Mouse (Mus musculus) forebrain, postnatal 0 days (tissue): ENCODE data around the gene Tsacc. TPM values are rescaled to one million over a fixed set of nuclear protein-coding genes. Genes with fewer than 3 reads are reported as not detected.

Source experiments
- ATAC-seq: fragments of 200-750 bp; cut with Nextera tagmentation; 2 replicates; pipeline ENCODE4 v1.8.0; 2017; ENCODE audit warnings: mild to moderate bottlenecking, moderate library complexity
- DNase-seq: peaks from one replicate; pipeline ENCODE4 v3.0.0-alpha.2; 2015
- H3K27ac ChIP-seq: fragments of 300-500 bp; sonication (generic); 2 replicates; pipeline ENCODE4 v1.5.1; 2014; ENCODE audit warnings: low read depth, mild to moderate bottlenecking, antibody characterized with exemption, low read length, moderate library complexity, mixed read lengths
- H3K27me3 ChIP-seq: fragments of 300-500 bp; sonication (generic); 2 replicates; pipeline ENCODE4 v1.6.1; 2014; ENCODE audit warnings: mild to moderate bottlenecking, low read length, mixed read lengths; ENCODE audit not compliant: insufficient read depth
- H3K36me3 ChIP-seq: fragments of 300-500 bp; sonication (generic); 2 replicates; pipeline ENCODE4 v1.6.1; 2014; ENCODE audit warnings: mild to moderate bottlenecking, moderate library complexity; ENCODE audit not compliant: insufficient read depth
- H3K4me1 ChIP-seq: fragments of 300-500 bp; sonication (generic); 2 replicates; pipeline ENCODE4 v1.6.1; 2014; ENCODE audit warnings: antibody characterized with exemption; ENCODE audit not compliant: insufficient read depth
- H3K4me2 ChIP-seq: fragments of 300-500 bp; sonication (generic); 2 replicates; pipeline ENCODE4 v1.6.1; 2014; ENCODE audit warnings: low read depth, mild to moderate bottlenecking, moderate library complexity
- H3K4me3 ChIP-seq: fragments of 300-500 bp; sonication (generic); 2 replicates; pipeline ENCODE4 v1.5.1; 2014; ENCODE audit warnings: low read depth, low read length, mixed read lengths
- H3K9ac ChIP-seq: fragments of 300-500 bp; sonication (generic); 2 replicates; pipeline ENCODE4 v1.6.1; 2014; ENCODE audit warnings: mild to moderate bottlenecking
- H3K9me3 ChIP-seq: fragments of 300-500 bp; sonication (generic); 2 replicates; pipeline ENCODE4 v1.6.1; 2016; ENCODE audit warnings: low read length
- CTCF ChIP-seq: sonication (generic); IDR thresholded peaks from 2 replicates; pipeline ENCODE4 v1.5.1; 2016; ENCODE audit warnings: antibody characterized with exemption, control low read depth, low read depth
- WGBS: fragments of 180-500 bp; shearing (Covaris S2); extraction: QIAGEN DNeasy Blood & Tissue Kit; methylation state at CpG from one replicate; pipeline ENCODE4 v1.1.7; 2014; 5-methylcytosine and 5-hydroxymethylcytosine counted together
- polyA plus RNA-seq: library from polyadenylated mRNA; unstranded; fragments of >200 nt; fragmentation: Nextera tagmentation; extraction: Ambion mirVana; gene quantifications from 2 replicates; pipeline ENCODE4 v1.2.1, GENCODE M21; 2015
- total RNA-seq: library from RNA; depleted of rRNA; stranded (reverse); fragments of >200 nt; gene quantifications from 2 replicates; pipeline ENCODE4 v1.2.3, GENCODE M21; 2014; rRNA removed

The Tsacc gene
- total and polyA plus RNA-seq, 2 experiments from 2014 or later, result 1.2 to 11.9 TPM

GRCm38 (mm10) chr3:88237161-88237555 lies 59.6 kb downstream of the Tsacc start:
- DNase-seq, result no peak
- H3K4me3 ChIP-seq, result no peak overlapping the region
- no peak overlapping the region for H3K9ac ChIP-seq
- H3K27me3 ChIP-seq, result no peaks in the 10 kb centered on the region
- ATAC-seq, result no peak
- peaks cover 22% of the 10 kb centered on the region for H3K4me1 ChIP-seq
- no peak for TF ChIP-seq CTCF
- 14% methylated on average over 6 of the region's 6 CpGs for WGBS
- H3K36me3 ChIP-seq, result no peaks in the 10 kb centered on the region
- H3K9me3 ChIP-seq, result no peaks in the 10 kb centered on the region
- H3K27ac ChIP-seq, result peak overlapping the region; percentile 79
- no peak overlapping the region for H3K4me2 ChIP-seq

- H3K9me3 ChIP-seq, result no peaks in the 10 kb centered on the region
- WGBS, result 39% methylated on average over 2 of the region's 2 CpGs
- H3K9ac ChIP-seq, result no peak overlapping the region
- no peak overlapping the region for H3K27ac ChIP-seq
- H3K4me1 ChIP-seq, result peaks cover 25% of the 10 kb centered on the region
- no peak for TF ChIP-seq CTCF
- peaks cover under 1% of the 10 kb centered on the region; the same call in 1 of the 2 replicates for H3K36me3 ChIP-seq
- ATAC-seq (no peak), DNase-seq (no peak)
- H3K4me2 ChIP-seq, result no peak overlapping the region
- H3K4me3 ChIP-seq, result no peak overlapping the region
- no peaks in the 10 kb centered on the region for H3K27me3 ChIP-seq
Measured at GRCm38 (mm10) chr3:88235616-88236015, 61.2 kb downstream of the Tsacc start.

- WGBS, result 10% methylated on average over 3 of the region's 3 CpGs
- 0 out of 2 replicates have a peak overlapping the region, but pooled peaks have one; percentile 21 for H3K27ac ChIP-seq
Measured at GRCm38 (mm10) chr3:88235216-88235615, 61.6 kb downstream of the Tsacc start.

GRCm38 (mm10) chr3:88234041-88234440 lies 62.8 kb downstream of the Tsacc start:
- DNase-seq, result no peak
- Histone ChIP-seq H3K9ac (no peak overlapping the region), H3K4me2 (no peak overlapping the region), H3K36me3 (peaks cover 17% of the 10 kb centered on the region), H3K27me3 (no peaks in the 10 kb centered on the region), H3K9me3 (no peaks in the 10 kb centered on the region), H3K27ac (peak overlapping the region; percentile 62; the same call in 1 of the 2 replicates), H3K4me1 (peaks cover 32% of the 10 kb centered on the region), H3K4me3 (no peak overlapping the region)
- 35% methylated on average over 8 of the region's 8 CpGs for WGBS
- no peak for TF ChIP-seq CTCF
- no peak for ATAC-seq

More at GRCm38 (mm10) chr3:88235216-88235615, 61.6 kb downstream of the Tsacc start:
- Histone ChIP-seq H3K36me3 (peaks cover 5% of the 10 kb centered on the region), H3K4me2 (no peak overlapping the region), H3K27me3 (no peaks in the 10 kb centered on the region), H3K9ac (no peak overlapping the region), H3K4me3 (no peak overlapping the region), H3K4me1 (peaks cover 29% of the 10 kb centered on the region), H3K9me3 (no peaks in the 10 kb centered on the region)
- DNase-seq, result peak; percentile 47
- no peak for ATAC-seq
- TF ChIP-seq CTCF, result peak; percentile 73

- Histone ChIP-seq H3K27ac (peak overlapping the region; percentile 62), H3K4me1 (peaks cover 29% of the 10 kb centered on the region), H3K4me3 (no peak overlapping the region), H3K36me3 (peaks cover 27% of the 10 kb centered on the region), H3K27me3 (no peaks in the 10 kb centered on the region), H3K9me3 (no peaks in the 10 kb centered on the region), H3K9ac (peak overlapping the region; percentile 3; the same call in 1 of the 2 replicates), H3K4me2 (no peak overlapping the region)
- WGBS, result 13% methylated on average over 7 of the region's 7 CpGs
- no peak for ATAC-seq
- DNase-seq, result peak; percentile 21
- TF ChIP-seq CTCF, result no peak
Measured at GRCm38 (mm10) chr3:88232851-88233649, 63.7 kb downstream of the Tsacc start.

Other genes with a start within 250 kb of the Tsacc start
- 78.9 and 81.6 TPM in 2 replicates for gene Naxe, start 238.5 kb downstream of the Tsacc start, total RNA-seq
- 161 and 170 TPM in 2 replicates for gene Naxe, start 238.5 kb downstream of the Tsacc start, polyA plus RNA-seq
- gene Ttc24, start 218.7 kb downstream of the Tsacc start, total RNA-seq, result 0.05 and 0.08 TPM in 2 replicates
- not detected in 2 replicates for gene Ttc24, start 218.7 kb downstream of the Tsacc start, polyA plus RNA-seq
- 3.1 and 6.8 TPM in 2 replicates for gene Iqgap3, start 215.0 kb downstream of the Tsacc start, total RNA-seq
- 1.6 and 2.0 TPM in 2 replicates for gene Iqgap3, start 215.0 kb downstream of the Tsacc start, polyA plus RNA-seq
- gene Mef2d, start 154.6 kb downstream of the Tsacc start, total RNA-seq, result 45.0 and 53.0 TPM in 2 replicates
- 30.9 and 34.0 TPM in 2 replicates for gene Mef2d, start 154.6 kb downstream of the Tsacc start, polyA plus RNA-seq
- gene Rhbg, start 42.3 kb downstream of the Tsacc start, total RNA-seq, result 0.19 TPM in 1 of 2 replicates, not detected in the other
- gene Rhbg, start 42.3 kb downstream of the Tsacc start, polyA plus RNA-seq, result 0.21 and 0.25 TPM in 2 replicates
- 0.69 TPM in 1 of 2 replicates, not detected in the other for gene Gm38392, start 9.8 kb downstream of the Tsacc start, total RNA-seq
- gene Gm38392, start 9.8 kb downstream of the Tsacc start, polyA plus RNA-seq, result 0.16 TPM in 1 of 2 replicates, not detected in the other
- gene Cct3, start 117 bp upstream of the Tsacc start, total RNA-seq, result 373 and 393 TPM in 2 replicates
- 440 and 452 TPM in 2 replicates for gene Cct3, start 117 bp upstream of the Tsacc start, polyA plus RNA-seq
- 44.8 and 55.2 TPM in 2 replicates for gene Glmp, start 28.0 kb upstream of the Tsacc start, total RNA-seq
- gene Glmp, start 28.0 kb upstream of the Tsacc start, polyA plus RNA-seq, result 118 and 125 TPM in 2 replicates
- 0.33 and 1.5 TPM in 2 replicates for gene Tmem79, start 39.1 kb upstream of the Tsacc start, total RNA-seq
- 0.79 and 0.92 TPM in 2 replicates for gene Tmem79, start 39.1 kb upstream of the Tsacc start, polyA plus RNA-seq
- 85.3 and 96.5 TPM in 2 replicates for gene Smg5, start 39.3 kb upstream of the Tsacc start, total RNA-seq
- 29.2 and 33.8 TPM in 2 replicates for gene Smg5, start 39.3 kb upstream of the Tsacc start, polyA plus RNA-seq
- 1.3 and 3.3 TPM in 2 replicates for gene Paqr6, start 67.6 kb upstream of the Tsacc start, total RNA-seq
- 2.7 and 3.0 TPM in 2 replicates for gene Paqr6, start 67.6 kb upstream of the Tsacc start, polyA plus RNA-seq
- not detected in 2 replicates for gene Bglap3, start 75.7 kb upstream of the Tsacc start, total RNA-seq
- gene Bglap3, start 75.7 kb upstream of the Tsacc start, polyA plus RNA-seq, result not detected in 2 replicates
- 9.2 TPM in 1 of 2 replicates, not detected in the other for gene Bglap2, start 81.7 kb upstream of the Tsacc start, total RNA-seq
- gene Bglap2, start 81.7 kb upstream of the Tsacc start, polyA plus RNA-seq, result not detected in 2 replicates
- 0.76 TPM in 1 of 2 replicates, not detected in the other for gene Bglap, start 87.5 kb upstream of the Tsacc start, total RNA-seq
- gene Bglap, start 87.5 kb upstream of the Tsacc start, polyA plus RNA-seq, result not detected in 2 replicates
- gene Pmf1, start 113.3 kb upstream of the Tsacc start, total RNA-seq, result 22.5 and 23.8 TPM in 2 replicates
- 27.4 and 30.5 TPM in 2 replicates for gene Pmf1, start 113.3 kb upstream of the Tsacc start, polyA plus RNA-seq
- gene Slc25a44, start 128.1 kb upstream of the Tsacc start, total RNA-seq, result 51.4 and 63.3 TPM in 2 replicates
- gene Slc25a44, start 128.1 kb upstream of the Tsacc start, polyA plus RNA-seq, result 35.6 and 36.9 TPM in 2 replicates
- 31.5 and 33.0 TPM in 2 replicates for gene Sema4a, start 164.2 kb upstream of the Tsacc start, total RNA-seq
- 19.1 and 25.8 TPM in 2 replicates for gene Sema4a, start 164.2 kb upstream of the Tsacc start, polyA plus RNA-seq
- 49.4 and 71.3 TPM in 2 replicates for gene Lmna, start 213.0 kb upstream of the Tsacc start, total RNA-seq
- 51.4 and 52.9 TPM in 2 replicates for gene Lmna, start 213.0 kb upstream of the Tsacc start, polyA plus RNA-seq
- 64.5 and 71.9 TPM in 2 replicates for gene Mex3a, start 235.4 kb upstream of the Tsacc start, total RNA-seq
- 16.2 and 20.5 TPM in 2 replicates for gene Mex3a, start 235.4 kb upstream of the Tsacc start, polyA plus RNA-seq